Mouse (Mus musculus) cerebellum, adult 2 months (tissue): ENCODE measurements around the gene Ppdpf. TPM values are rescaled to one million over a fixed set of nuclear protein-coding genes. Genes with fewer than 3 reads are reported as not detected.

Experiments
- DNase-seq, 2 experiments: peaks; one replicate each; pipeline ENCODE4 v3.0.0; 2021
- H3K27ac ChIP-seq: fragments of 200-500 bp; 2 replicates; pipeline ENCODE4 v1.5.1; 2012; ENCODE audit warnings: low read length, control low read depth, inconsistent platforms; ENCODE audit not compliant: insufficient read depth
- H3K27me3 ChIP-seq: fragments of 200-500 bp; 2 replicates; pipeline ENCODE4 v1.6.1; 2012; ENCODE audit warnings: inconsistent platforms, mild to moderate bottlenecking, low read length, moderate library complexity; ENCODE audit not compliant: control insufficient read depth, insufficient read depth
- H3K4me1 ChIP-seq: fragments of 200-500 bp; 2 replicates; pipeline ENCODE4 v1.6.1; 2011; ENCODE audit warnings: low read length; ENCODE audit not compliant: control insufficient read depth, insufficient read depth
- H3K4me3 ChIP-seq: fragments of 200-500 bp; replicated peaks from 2 replicates; pipeline ENCODE3; 2011; ENCODE audit warnings: mild to moderate bottlenecking, low read depth, low read length, control low read depth; ENCODE audit not compliant: insufficient read depth
- CTCF ChIP-seq: fragments of 200-500 bp; IDR thresholded peaks from 2 replicates; pipeline ENCODE4 v1.5.1; 2011; ENCODE audit warnings: low read depth, mild to moderate bottlenecking, control low read depth, low read length, moderate library complexity, borderline replicate concordance; ENCODE audit not compliant: insufficient read depth
- POLR2A ChIP-seq: fragments of 200-500 bp; IDR thresholded peaks from 2 replicates; pipeline ENCODE4 v1.6.1; 2011; ENCODE audit warnings: low read length, control low read depth, borderline replicate concordance; ENCODE audit not compliant: insufficient read depth
- WGBS: fragments of 180-500 bp; shearing (Covaris S2); methylation state at CpG from one replicate; pipeline ENCODE4 v1.1.7; 2018; 5-methylcytosine and 5-hydroxymethylcytosine counted together
- polyA plus RNA-seq: library from polyadenylated mRNA; depleted of rRNA; stranded (reverse); fragments of >200 nt; gene quantifications from 2 replicates; pipeline ENCODE4 v1.2.3, GENCODE M21; 2012

The Ppdpf gene
- polyA plus RNA-seq, 1 experiment = 110 TPM

GRCm38 (mm10) chr2:181156248-181157121 lies 30.6 kb upstream of the Ppdpf start, which contains the start of gene Eef1a2:
Eef1a2 (minus strand) TSS chr2:181157014.
- under 1% methylated on average over 55 of the region's 55 CpGs for WGBS

GRCm38 (mm10) chr2:181157180-181157579 lies 29.9 kb upstream of the Ppdpf start:
- Histone ChIP-seq H3K4me1 (peaks cover 38% of the 10 kb centered on the region), H3K4me3 (peak overlapping the region; percentile 90), H3K27me3 (no peaks in the 10 kb centered on the region)

More at GRCm38 (mm10) chr2:181156248-181157121, 30.6 kb upstream of the Ppdpf start, which contains the start of gene Eef1a2:
- Histone ChIP-seq H3K4me1 (peaks cover 39% of the 10 kb centered on the region), H3K27ac (peak within 1 kb of the TSS; percentile 100), H3K27me3 (no peaks in the 10 kb centered on the region), H3K4me3 (peak within 1 kb of the TSS; percentile 90)
- TF ChIP-seq POLR2A = peak; percentile 94
- no peak for TF ChIP-seq CTCF
- peak; percentile 93 for DNase-seq

GRCm38 (mm10) chr2:181157716-181158302 lies 29.2 kb upstream of the Ppdpf start:
- DNase-seq = peak; percentile 50 to 60
- Histone ChIP-seq H3K27ac (peak overlapping the region; percentile 100), H3K4me1 (peaks cover 34% of the 10 kb centered on the region), H3K4me3 (peak overlapping the region; percentile 90), H3K27me3 (no peaks in the 10 kb centered on the region)
- no peak for TF ChIP-seq POLR2A
- no peak for TF ChIP-seq CTCF
- 35% methylated on average over 6 of the region's 6 CpGs for WGBS

More at GRCm38 (mm10) chr2:181157180-181157579, 29.9 kb upstream of the Ppdpf start:
- 20% methylated on average over 4 of the region's 4 CpGs for WGBS
- TF ChIP-seq CTCF (no peak), POLR2A (no peak)
- DNase-seq = no peak
- H3K27ac ChIP-seq = peak overlapping the region; percentile 100

GRCm38 (mm10) chr2:181158471-181158870 lies 28.6 kb upstream of the Ppdpf start:
- H3K27me3 ChIP-seq = no peaks in the 10 kb centered on the region
- TF ChIP-seq POLR2A (no peak), CTCF (no peak)
- H3K4me3 ChIP-seq = no peak overlapping the region
- H3K4me1 ChIP-seq = peaks cover 29% of the 10 kb centered on the region
- 42% methylated on average over 2 of the region's 2 CpGs for WGBS
- H3K27ac ChIP-seq = peak overlapping the region; percentile 100
- DNase-seq = peak; percentile 26 to 45

- WGBS = 5% methylated on average over 7 of the region's 7 CpGs
- peak overlapping the region; percentile 27 for H3K4me3 ChIP-seq
- H3K27me3 ChIP-seq = no peaks in the 10 kb centered on the region
- TF ChIP-seq POLR2A = peak; percentile 39; the same call in 1 of the 2 replicates
- TF ChIP-seq CTCF = no peak
- DNase-seq = peak; percentile 90 to 97
- peaks cover 24% of the 10 kb centered on the region for H3K4me1 ChIP-seq
- peak overlapping the region; percentile 100 for H3K27ac ChIP-seq
Observed at GRCm38 (mm10) chr2:181159091-181159514, 27.9 kb upstream of the Ppdpf start.

- Histone ChIP-seq H3K27me3 (no peaks in the 10 kb centered on the region), H3K27ac (peak overlapping the region; percentile 100), H3K4me3 (peak overlapping the region; percentile 20), H3K4me1 (peaks cover 24% of the 10 kb centered on the region)
- peak; percentile 22; the same call in 1 of the 2 replicates for TF ChIP-seq POLR2A
- no peak for TF ChIP-seq CTCF
- WGBS = 2% methylated on average over 2 of the region's 2 CpGs
- DNase-seq = peak; percentile 77 to 85
Observed at GRCm38 (mm10) chr2:181159771-181160170, 27.3 kb upstream of the Ppdpf start.

- H3K27ac ChIP-seq = no peak overlapping the region
- peaks cover 21% of the 10 kb centered on the region for H3K4me1 ChIP-seq
- no peaks in the 10 kb centered on the region for H3K27me3 ChIP-seq
- DNase-seq = peak; percentile 38 to 44
- 19% methylated on average over 4 of the region's 4 CpGs for WGBS
- TF ChIP-seq POLR2A (no peak), CTCF (no peak)
- no peak overlapping the region for H3K4me3 ChIP-seq
Observed at GRCm38 (mm10) chr2:181160821-181161220, 26.2 kb upstream of the Ppdpf start.

GRCm38 (mm10) chr2:181166469-181166868 lies 20.6 kb upstream of the Ppdpf start:
- no peak overlapping the region for H3K4me3 ChIP-seq
- WGBS = 81% methylated on average over 5 of the region's 5 CpGs
- H3K27me3 ChIP-seq = no peaks in the 10 kb centered on the region
- no peak overlapping the region for H3K27ac ChIP-seq
- H3K4me1 ChIP-seq = no peaks in the 10 kb centered on the region
- TF ChIP-seq CTCF (no peak), POLR2A (no peak)
- DNase-seq = no peak
